Mouse (Mus musculus): ENCODE results near the gene Klhdc7a. TPM values are rescaled to one million over a fixed set of nuclear protein-coding genes. Genes with fewer than 3 reads are reported as not detected.

Gene Klhdc7a
- 0.02 TPM in 1 of 2 replicates, not detected in the other for polyA plus RNA-seq (2012)

DNA sequence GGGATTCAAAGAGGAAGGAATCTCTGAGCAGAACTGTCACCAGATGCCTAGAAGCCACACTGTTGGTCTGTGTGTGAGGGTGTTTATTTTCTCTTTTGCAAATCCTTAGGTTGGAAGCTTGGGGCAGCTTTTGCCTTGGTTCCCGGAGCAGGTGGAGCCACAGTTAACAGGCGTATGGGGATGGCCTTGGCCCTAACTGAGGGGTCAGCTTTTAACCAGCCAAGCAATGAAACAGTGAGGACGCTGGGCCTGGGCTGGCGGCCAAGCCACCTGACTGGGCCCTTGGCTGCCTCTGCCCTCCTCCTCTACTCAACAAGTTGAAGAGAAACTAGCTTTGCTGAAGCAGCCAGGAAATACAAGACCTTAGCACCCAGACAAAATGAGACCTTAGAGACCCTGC is at the start of gene Klhdc7a:
Gene Klhdc7a (minus strand): TSS at position 105 of the 400 bp plus-strand sequence.

Other genes starting within 250 kb of the Klhdc7a start
- gene Pax7, start 134.5 kb downstream of the Klhdc7a start, polyA plus RNA-seq (2012) = 0.01 TPM in 1 of 2 replicates, not detected in the other

All from megakaryocyte-erythroid progenitor cell, adult 5 weeks (primary cell).